Mouse (Mus musculus) liver, embryonic 14.5 days (tissue): Measurements from ENCODE around the gene Myh6. TPM values are rescaled to one million over a fixed set of nuclear protein-coding genes. Genes with fewer than 3 reads are reported as not detected.
"Not testable (repeated sequence)": the region's sequence is repeated elsewhere in the genome, so short reads cannot be mapped to it uniquely, and the experiment has no call there.

ENCODE experiments used
- ATAC-seq: fragments of 200-750 bp; cut with Nextera tagmentation; 2 replicates; pipeline ENCODE4 v1.8.0; 2017; ENCODE audit warnings: moderate number of reproducible peaks, mild to moderate bottlenecking, moderate library complexity; ENCODE audit not compliant: insufficient read depth
- DNase-seq, 3 experiments: peaks; one replicate each; pipeline ENCODE4 v3.0.0-alpha.2; 2012 to 2013; ENCODE audit warnings: low read depth in 3 of 3, low spot score in 3 of 3
- H3K27ac ChIP-seq: fragments of 300-500 bp; sonication (generic); 2 replicates; pipeline ENCODE4 v1.5.1; 2014; ENCODE audit warnings: moderate library complexity, mild to moderate bottlenecking, control low read depth, inconsistent platforms
- H3K27me3 ChIP-seq: fragments of 300-500 bp; sonication (generic); 2 replicates; pipeline ENCODE4 v1.6.1; 2014; ENCODE audit warnings: mild to moderate bottlenecking, low read length, moderate library complexity; ENCODE audit not compliant: control insufficient read depth, insufficient read depth
- H3K36me3 ChIP-seq: fragments of 300-500 bp; sonication (generic); replicated peaks from 2 replicates; pipeline ENCODE4 v1.6.1; 2014; ENCODE audit warnings: low read depth; ENCODE audit not compliant: control insufficient read depth, insufficient read depth
- H3K4me1 ChIP-seq, 2 experiments: fragments of 200-500 bp in 1 of 2; fragments of 300-500 bp in 1 of 2; sonication (generic) in 1 of 2; replicated peaks; 2 replicates each; pipeline ENCODE4 v1.6.1; 2012 to 2014; ENCODE audit warnings: antibody characterized with exemption in 1 of 2, inconsistent platforms in 1 of 2, low read length in 1 of 2; ENCODE audit not compliant: control insufficient read depth in 2 of 2, insufficient read depth in 2 of 2
- H3K4me2 ChIP-seq: fragments of 300-500 bp; sonication (generic); 2 replicates; pipeline ENCODE4 v1.6.1; 2014; ENCODE audit warnings: low read depth, mild to moderate bottlenecking, control low read depth, moderate library complexity
- H3K4me3 ChIP-seq, 2 experiments: fragments of 200-500 bp in 1 of 2; fragments of 300-500 bp in 1 of 2; sonication (generic) in 1 of 2; 2 replicates each; pipeline ENCODE4 v1.5.1; 2012 to 2014; ENCODE audit warnings: low read depth in 2 of 2, low read length in 2 of 2, mild to moderate bottlenecking in 2 of 2, control low read depth in 1 of 2, inconsistent platforms in 1 of 2, moderate library complexity in 1 of 2; ENCODE audit not compliant: insufficient read depth in 1 of 2
- H3K9ac ChIP-seq: fragments of 300-500 bp; sonication (generic); replicated peaks from 2 replicates; pipeline ENCODE4 v1.6.1; 2014; ENCODE audit warnings: mild to moderate bottlenecking, control low read depth, moderate library complexity
- H3K9me3 ChIP-seq: fragments of 300-500 bp; sonication (generic); 2 replicates; pipeline ENCODE4 v1.6.1; 2016; ENCODE audit warnings: low read length, mixed read lengths; ENCODE audit not compliant: control insufficient read depth
- CTCF ChIP-seq: IDR thresholded peaks from 2 replicates; pipeline ENCODE4 v1.5.1; 2016; ENCODE audit warnings: antibody characterized with exemption, low read depth, control low read depth
- EP300 ChIP-seq: IDR thresholded peaks from 2 replicates; pipeline ENCODE4 v1.6.1; 2016; ENCODE audit warnings: antibody characterized with exemption, low read depth
- WGBS: fragments of 180-500 bp; shearing (Covaris S2); extraction: QIAGEN DNeasy Blood & Tissue Kit; methylation state at CpG from one replicate; pipeline ENCODE4 v1.1.7; 2014; ENCODE audit not compliant: insufficient replicate concordance; 5-methylcytosine and 5-hydroxymethylcytosine counted together
- polyA plus RNA-seq, 2 experiments: library from polyadenylated mRNA; depleted of rRNA in 1 of 2; stranded (reverse) in 1 of 2; unstranded in 1 of 2; fragments of >200 nt; fragmentation: Nextera tagmentation in 1 of 2; extraction: Ambion mirVana in 1 of 2; gene quantifications; 2 replicates each; pipeline versions ENCODE4 v1.2.1 to v1.2.3; 2012 to 2014

Myh6 gene
- polyA plus RNA-seq, 2 experiments: 0.02 TPM; not detected in 1

DNA sequence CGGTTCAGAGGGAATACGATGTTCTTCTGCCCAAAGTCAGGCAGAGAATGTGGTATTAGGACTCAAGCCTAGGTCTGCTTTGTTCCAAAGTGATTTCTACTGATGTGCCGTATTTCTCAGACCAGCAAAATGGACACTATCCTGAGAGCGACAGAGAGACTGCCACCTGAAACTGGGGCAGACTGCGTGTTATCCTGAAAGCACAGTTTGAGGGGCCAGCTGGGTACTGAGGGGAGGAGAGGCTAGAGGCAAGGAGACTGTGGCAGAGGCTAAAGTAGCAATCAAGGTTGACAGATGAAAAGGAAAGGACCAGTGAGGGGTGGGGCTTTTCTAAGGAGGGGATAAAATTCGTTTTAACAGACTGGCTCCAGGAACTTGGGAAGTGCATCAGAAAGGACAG lies 34.1 kb upstream of the Myh6 start:
- H3K9ac ChIP-seq: no peak overlapping the region
- H3K4me2 ChIP-seq: no peak overlapping the region
- peaks cover 0 to 14% of the 10 kb centered on the region in 2 experiments; a peak in 2 of 4 replicates for H3K4me1 ChIP-seq
- no peak for TF ChIP-seq EP300
- no peak for TF ChIP-seq CTCF
- no peak for ATAC-seq
- no peaks in the 10 kb centered on the region for H3K9me3 ChIP-seq
- H3K27me3 ChIP-seq: no peaks in the 10 kb centered on the region; the same call in 1 of the 2 replicates
- H3K27ac ChIP-seq: no peak overlapping the region
- no peak overlapping the region for H3K4me3 ChIP-seq
- WGBS: 59% methylated on average over 6 of the region's 6 CpGs
- DNase-seq: no peak
- no peaks in the 10 kb centered on the region for H3K36me3 ChIP-seq

GRCm38 (mm10) chr14:54999868-55000267 lies 33.1 kb upstream of the Myh6 start:
- H3K4me3 ChIP-seq, H3K9me3 ChIP-seq, H3K9ac ChIP-seq, ATAC-seq, H3K27me3 ChIP-seq, H3K4me2 ChIP-seq, DNase-seq, H3K36me3 ChIP-seq, H3K27ac ChIP-seq: not testable (repeated sequence)
- 67% methylated on average over 5 of the region's 5 CpGs for WGBS
- H3K4me1 ChIP-seq: peaks cover 0 to 14% of the 10 kb centered on the region in 2 experiments; a peak in 2 of 4 replicates

DNA sequence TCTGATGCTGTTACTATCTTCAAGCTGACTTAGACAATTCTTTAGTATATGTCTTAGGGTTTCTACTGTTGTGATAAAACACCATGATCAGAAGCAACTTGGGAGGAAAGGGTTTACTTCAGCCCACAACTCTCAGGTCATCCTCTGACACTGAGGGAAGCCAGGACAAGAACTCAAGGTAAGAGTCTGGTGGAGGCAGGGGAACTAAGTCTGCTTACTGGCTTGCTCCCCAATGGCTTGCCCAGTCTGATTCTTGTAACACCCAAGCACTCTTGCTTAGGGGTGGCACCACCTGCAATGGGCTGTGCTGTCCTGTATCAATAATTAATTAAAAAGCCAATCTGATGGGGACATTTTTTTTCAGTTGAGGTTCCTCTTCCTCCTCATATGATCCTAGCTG lies 32.0 kb upstream of the Myh6 start:
- Histone ChIP-seq H3K9ac (no peak overlapping the region), H3K27ac (no peak overlapping the region), H3K27me3 (no peaks in the 10 kb centered on the region; the same call in 1 of the 2 replicates), H3K4me2 (no peak overlapping the region), H3K9me3 (no peaks in the 10 kb centered on the region), H3K4me3 (no peak overlapping the region), H3K4me1 (peaks cover 0 to 8% of the 10 kb centered on the region in 2 experiments; a peak in 2 of 4 replicates), H3K36me3 (no peaks in the 10 kb centered on the region)
- no peak for TF ChIP-seq EP300
- TF ChIP-seq CTCF: no peak
- DNase-seq: no peak
- no peak for ATAC-seq

GRCm38 (mm10) chr14:54997297-54997696 lies 30.6 kb upstream of the Myh6 start:
- Histone ChIP-seq H3K27me3 (no peaks in the 10 kb centered on the region; the same call in 1 of the 2 replicates), H3K36me3 (no peaks in the 10 kb centered on the region), H3K4me3 (no peak overlapping the region), H3K4me1 (no peaks in the 10 kb centered on the region), H3K9ac (no peak overlapping the region), H3K4me2 (no peak overlapping the region), H3K27ac (no peak overlapping the region), H3K9me3 (no peaks in the 10 kb centered on the region)
- TF ChIP-seq CTCF (no peak), EP300 (no peak)
- ATAC-seq: no peak
- no peak for DNase-seq
- 57% methylated on average over 4 of the region's 4 CpGs for WGBS

DNA sequence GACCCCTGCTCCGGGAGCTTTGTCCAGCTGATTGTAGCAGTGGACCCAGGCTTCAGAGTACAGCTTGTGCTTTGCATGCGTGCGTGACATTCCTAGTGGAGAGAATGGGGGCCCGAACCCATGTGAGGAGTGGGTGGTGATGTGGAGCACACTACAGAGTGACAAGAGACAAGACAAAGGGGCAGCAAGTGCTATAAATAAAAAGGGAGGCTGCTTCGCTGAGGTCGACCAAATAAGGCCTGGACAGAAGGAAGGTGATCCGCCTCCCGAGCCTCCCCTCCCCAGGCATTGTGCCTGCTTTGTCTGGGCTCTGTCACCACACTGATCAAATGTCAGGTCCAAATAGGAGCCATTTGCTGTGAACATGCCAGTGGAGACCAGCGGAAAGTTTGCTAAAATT lies 30.1 kb upstream of the Myh6 start:
- no peak for DNase-seq
- TF ChIP-seq CTCF (no peak), EP300 (no peak)
- Histone ChIP-seq H3K4me2 (no peak overlapping the region), H3K36me3 (no peaks in the 10 kb centered on the region), H3K4me3 (no peak overlapping the region), H3K9ac (no peak overlapping the region), H3K27me3 (no peaks in the 10 kb centered on the region; the same call in 1 of the 2 replicates), H3K9me3 (no peaks in the 10 kb centered on the region), H3K4me1 (no peaks in the 10 kb centered on the region), H3K27ac (no peak overlapping the region)
- ATAC-seq: no peak
- 67% methylated on average over 9 of the region's 9 CpGs for WGBS
